Mouse (Mus musculus): ENCODE measurements around the gene F2r.

F2r gene

GRCm38 (mm10) chr13:95618309-95618712, at the start of gene F2r:
Gene F2r, minus strand, starts transcription at chr13:95618487.
- DNase-seq (ENCODE audit: low read depth, low spot score) = no peak

DNA sequence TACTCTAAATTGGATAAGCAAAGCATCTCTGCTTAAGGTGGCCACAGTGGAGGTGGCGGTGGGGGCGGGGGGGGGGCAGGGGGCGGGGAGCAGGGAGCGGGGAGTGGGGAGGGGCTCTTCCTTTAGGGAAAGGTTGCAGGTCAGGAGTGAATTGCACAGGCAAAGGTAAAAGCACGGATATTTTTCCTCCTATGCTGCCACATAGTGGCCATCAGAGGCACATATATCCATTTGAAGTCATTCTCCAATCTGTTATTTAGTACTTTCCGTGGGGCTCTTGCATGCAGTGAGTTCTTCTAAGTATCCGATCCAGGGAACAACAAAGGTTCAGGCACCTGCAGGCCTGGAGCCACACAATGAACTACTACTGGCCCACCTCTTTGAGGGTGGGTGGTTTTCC, 49.0 kb upstream of the F2r start:
- no peak for DNase-seq (ENCODE audit: low read depth, low spot score)

GRCm38 (mm10) chr13:95665644-95666356, 47.5 kb upstream of the F2r start:
- no peak for DNase-seq (ENCODE audit: low read depth, low spot score)

DNA sequence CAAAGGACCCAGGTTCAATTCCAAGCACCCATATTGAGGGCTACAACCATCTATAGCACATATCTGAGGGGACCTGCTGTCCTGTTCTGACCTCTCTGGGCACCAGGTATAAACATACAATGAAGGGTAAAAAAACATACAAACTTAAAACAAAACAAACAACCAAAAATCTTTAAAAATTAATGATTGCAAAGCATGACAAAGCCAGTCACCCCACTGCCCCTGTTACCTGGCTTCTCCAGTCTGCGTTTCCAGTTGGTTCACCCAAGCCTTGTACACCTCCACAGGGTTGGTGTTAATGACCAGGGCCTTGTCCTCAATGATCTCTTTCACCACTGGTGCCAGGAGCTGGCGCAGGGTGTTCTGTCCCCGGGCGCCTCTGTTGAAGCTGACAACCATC, 45.5 kb upstream of the F2r start:
- DNase-seq (ENCODE audit: low read depth, low spot score) = no peak

DNA sequence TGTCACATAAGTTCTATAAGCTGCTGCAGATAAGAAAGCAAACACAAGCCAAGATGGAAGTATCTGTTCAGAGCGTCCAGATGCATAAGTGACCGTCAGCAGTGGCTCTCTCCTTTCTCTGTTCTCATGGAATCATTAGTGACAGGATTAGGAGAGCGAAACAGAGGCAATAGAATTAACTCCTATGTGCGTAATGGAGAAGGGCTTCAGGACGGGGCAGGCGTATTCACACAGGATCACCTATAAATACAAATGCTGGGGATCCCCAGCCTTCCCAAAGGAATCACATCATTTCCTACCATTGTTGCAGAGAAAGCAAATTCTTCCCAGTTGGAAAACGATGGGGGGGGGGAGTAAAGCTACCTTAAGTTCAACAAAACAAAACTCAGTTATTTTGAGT, 41.1 kb upstream of the F2r start:
- DNase-seq (ENCODE audit: low read depth, low spot score) = no peak

DNA sequence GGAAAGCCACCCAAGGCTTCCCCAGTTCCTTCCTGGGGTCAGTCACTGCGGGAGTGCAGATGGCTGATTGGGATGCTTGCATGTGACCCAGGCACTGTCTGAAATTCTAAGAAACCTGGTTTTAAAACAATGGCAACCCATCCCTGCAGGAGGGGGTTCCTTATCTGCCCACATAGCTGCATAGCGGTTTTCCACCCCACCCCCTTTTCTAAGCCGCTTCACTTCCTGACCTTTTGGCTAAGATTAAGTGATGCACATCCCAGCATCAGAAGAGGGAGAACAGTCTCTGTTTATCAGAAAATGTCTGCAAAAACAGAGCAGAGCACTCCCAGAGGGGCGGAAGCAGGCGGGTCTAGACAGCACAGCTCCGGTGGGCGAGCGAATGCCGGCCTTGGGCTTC, 38.9 kb upstream of the F2r start:
- DNase-seq (ENCODE audit: low read depth, low spot score) = no peak

DNA sequence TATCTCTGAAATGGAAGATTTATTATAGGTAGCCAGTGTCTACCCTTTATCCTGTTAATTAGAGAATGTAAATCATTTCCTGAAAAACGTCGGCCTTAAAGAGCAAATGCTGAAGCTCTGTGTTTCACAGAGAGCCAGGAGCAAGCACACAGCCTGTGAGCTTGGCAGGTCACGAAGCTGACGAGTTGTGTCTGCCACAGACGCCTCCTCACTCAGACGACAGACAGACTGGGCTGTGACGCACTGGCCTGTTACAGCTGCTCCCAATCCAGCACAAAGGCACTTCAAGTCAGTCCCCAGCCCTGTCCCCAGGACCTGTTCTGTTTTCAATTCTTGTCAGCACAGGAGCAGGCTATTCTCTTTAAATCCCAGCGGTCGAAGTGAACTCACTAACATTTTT, 37.0 kb upstream of the F2r start:
- DNase-seq (ENCODE audit: low read depth, low spot score) = no peak

DNA sequence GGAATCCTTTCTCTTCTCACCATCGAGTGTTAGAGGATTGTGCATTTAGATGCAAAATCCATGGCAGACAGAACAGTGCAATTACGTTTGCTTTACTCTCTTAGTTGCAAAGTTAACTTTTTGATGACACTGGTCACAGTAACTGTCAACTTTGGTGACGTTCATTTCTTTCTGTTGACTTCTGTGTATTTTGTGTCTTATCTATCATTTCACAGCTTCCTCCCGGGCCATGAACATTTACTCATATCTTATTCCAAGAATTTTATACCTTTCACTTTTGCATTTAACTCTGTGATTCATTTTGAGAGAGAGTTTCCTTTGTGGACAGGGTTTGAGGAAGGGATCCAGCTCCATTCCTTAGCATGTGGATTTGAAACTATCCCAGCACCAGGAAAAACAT, 35.4 kb upstream of the F2r start:
- no peak for DNase-seq (ENCODE audit: low read depth, low spot score)

GRCm38 (mm10) chr13:95651870-95652668, 33.8 kb upstream of the F2r start:
- DNase-seq (ENCODE audit: low read depth, low spot score) = no peak

GRCm38 (mm10) chr13:95649941-95650340, 31.7 kb upstream of the F2r start:
- no peak for DNase-seq (ENCODE audit: low read depth, low spot score)

- no peak for DNase-seq (ENCODE audit: low read depth, low spot score)
These were observed 29.0 kb upstream of the F2r start for GRCm38 (mm10) chr13:95647248-95647647.

GRCm38 (mm10) chr13:95646687-95647111, 28.4 kb upstream of the F2r start:
- DNase-seq (ENCODE audit: low read depth, low spot score) = no peak

- no peak for DNase-seq (ENCODE audit: low read depth, low spot score)
These were observed 25.5 kb upstream of the F2r start for GRCm38 (mm10) chr13:95643740-95644139.

DNA sequence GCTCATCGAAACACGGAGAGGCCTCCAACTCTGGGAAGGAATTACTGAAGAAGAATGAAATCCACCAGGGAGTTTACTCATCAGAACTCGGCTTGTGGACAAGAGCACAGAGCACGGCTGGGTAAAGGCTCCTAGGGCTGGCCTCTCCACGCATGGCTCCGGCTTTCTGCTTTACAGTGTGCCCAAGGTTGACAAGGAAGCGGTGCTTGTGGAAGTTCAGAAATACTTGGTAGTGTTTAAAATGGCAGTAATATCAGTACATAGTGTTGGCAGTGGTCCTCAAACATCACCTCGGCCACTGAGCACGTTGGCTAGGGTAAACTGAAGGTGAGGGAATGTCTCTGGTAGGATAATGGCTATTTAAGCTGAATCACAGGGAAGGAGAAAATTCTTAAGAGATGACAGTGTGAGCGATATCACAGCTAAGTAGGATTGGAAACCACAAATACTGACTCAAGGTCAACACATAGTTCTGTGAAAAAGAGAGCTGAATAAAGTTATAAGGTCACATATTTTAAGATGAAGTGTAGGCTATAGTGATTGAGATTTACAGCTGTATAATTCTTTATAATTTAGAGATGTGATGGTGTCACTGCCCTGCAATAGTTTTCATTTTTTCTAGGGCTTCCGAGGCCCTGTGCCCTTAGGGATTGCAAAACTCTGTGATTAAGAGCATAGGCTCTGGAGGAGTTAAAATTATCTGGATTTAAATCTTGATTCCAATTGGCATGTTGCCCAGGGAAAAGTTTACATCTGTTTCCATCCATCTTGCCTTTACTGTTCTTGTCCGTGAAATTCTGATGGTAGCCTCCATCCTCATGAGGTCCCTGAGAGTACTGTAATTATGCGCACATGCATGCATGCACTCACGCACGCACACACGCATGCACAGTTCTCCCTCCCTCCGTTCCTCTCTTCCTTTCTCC, 23.0 kb upstream of the F2r start:
- no peak for DNase-seq (ENCODE audit: low read depth, low spot score)

- DNase-seq (ENCODE audit: low read depth, low spot score) = no peak
These were observed 22.1 kb upstream of the F2r start for GRCm38 (mm10) chr13:95640408-95640807.

GRCm38 (mm10) chr13:95639336-95640116, 21.2 kb upstream of the F2r start:
- DNase-seq (ENCODE audit: low read depth, low spot score) = no peak

DNA sequence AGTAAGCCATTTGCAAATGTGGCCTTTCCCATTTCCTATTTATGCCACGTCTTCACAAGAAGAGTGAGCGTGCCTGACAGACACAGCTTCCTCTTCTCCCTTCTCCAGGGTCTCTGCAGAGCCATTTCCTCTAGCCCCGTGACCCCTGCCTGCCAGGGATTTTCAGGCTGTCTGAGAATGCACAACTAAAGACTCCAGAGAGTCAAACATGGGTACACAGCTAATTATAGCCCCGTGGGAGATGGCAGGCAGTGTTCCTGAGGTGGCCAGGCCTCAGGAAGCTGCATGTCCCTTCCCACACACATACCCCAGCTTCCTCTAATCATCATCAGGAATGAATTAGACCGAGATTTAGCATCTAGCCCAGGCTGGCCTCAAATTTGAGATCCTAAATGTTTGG, 20.6 kb upstream of the F2r start:
- no peak for DNase-seq (ENCODE audit: low read depth, low spot score)

DNA sequence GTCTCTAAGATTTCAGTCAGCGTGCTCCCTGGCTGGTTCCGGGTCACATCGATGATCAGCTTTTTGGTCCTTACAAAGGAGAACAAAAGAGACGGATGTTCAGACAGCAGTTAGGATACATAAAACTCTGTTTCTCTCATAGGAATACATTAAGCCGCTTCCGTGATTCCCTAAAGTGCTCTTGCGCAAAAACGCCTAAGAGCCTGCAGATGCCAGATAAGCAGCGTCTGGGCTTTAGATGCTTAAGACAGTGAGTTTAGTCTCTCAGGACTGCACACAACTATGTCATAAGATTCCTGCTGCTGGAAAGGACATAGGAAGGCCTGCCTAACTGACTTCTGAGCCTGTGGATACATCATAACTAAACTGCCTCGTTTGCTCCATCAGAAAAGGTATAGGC, 19.4 kb upstream of the F2r start:
- no peak for DNase-seq (ENCODE audit: low read depth, low spot score)

DNA sequence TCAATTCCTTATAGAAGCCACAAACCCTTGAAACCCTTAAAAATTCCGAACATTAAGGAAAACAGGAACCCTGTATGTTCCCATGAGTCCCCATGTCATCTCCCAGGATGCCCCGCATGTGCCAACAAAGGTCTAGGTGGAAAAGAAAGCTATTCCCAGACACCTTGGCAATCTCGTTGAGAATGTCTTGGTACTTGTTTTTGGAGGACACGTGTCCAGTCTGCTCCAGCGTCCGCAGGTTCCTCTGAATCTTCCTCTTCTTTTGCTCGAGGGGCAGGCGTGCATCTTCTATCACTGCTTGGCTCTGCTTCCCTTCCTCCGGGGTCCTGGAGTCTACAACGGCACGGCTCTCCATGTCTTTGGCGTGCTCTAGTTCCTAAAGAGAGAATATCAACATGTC, 17.0 kb upstream of the F2r start:
- DNase-seq (ENCODE audit: low read depth, low spot score) = no peak

- no peak for DNase-seq (ENCODE audit: low read depth, low spot score)
These were observed 16.2 kb upstream of the F2r start for GRCm38 (mm10) chr13:95634451-95634850.

GRCm38 (mm10) chr13:95633384-95633783, 15.1 kb upstream of the F2r start:
- DNase-seq (ENCODE audit: low read depth, low spot score) = no peak

Measured in brain, embryonic 18.5 days (tissue).